Mouse (Mus musculus) spleen, postnatal 10 days (tissue): Measurements from ENCODE around the gene Mthfsd.

Experiments used
- DNase-seq, 2 experiments: peaks; one replicate each; pipeline ENCODE4 v3.0.0; 2021 to 2022; ENCODE audit warnings: low spot score in 2 of 2

Gene Mthfsd

GRCm38 (mm10) chr8:121088871-121089630 lies 19.1 kb downstream of the Mthfsd start:
- DNase-seq = no peak

GRCm38 (mm10) chr8:121088281-121088680 lies 19.9 kb downstream of the Mthfsd start:
- DNase-seq = no peak

GRCm38 (mm10) chr8:121086004-121086900 lies 21.9 kb downstream of the Mthfsd start:
- no peak for DNase-seq

GRCm38 (mm10) chr8:121085561-121085960 lies 22.6 kb downstream of the Mthfsd start:
- DNase-seq = no peak

- no peak for DNase-seq
Measured at GRCm38 (mm10) chr8:121085011-121085410, 23.2 kb downstream of the Mthfsd start.

GRCm38 (mm10) chr8:121084210-121084951 lies 23.8 kb downstream of the Mthfsd start, which contains the start of gene Foxf1:
TSS of gene Foxf1 (plus strand) at chr8:121084386.
- no peak for DNase-seq

- no peak for DNase-seq
Measured at GRCm38 (mm10) chr8:121083936-121084209, 24.3 kb downstream of the Mthfsd start.

GRCm38 (mm10) chr8:121083093-121083935 lies 24.9 kb downstream of the Mthfsd start:
- DNase-seq = peak; percentile 24 to 39

- DNase-seq = no peak
Measured at GRCm38 (mm10) chr8:121082218-121083092, 25.7 kb downstream of the Mthfsd start.

- DNase-seq = no peak
Measured at GRCm38 (mm10) chr8:121081398-121081797, 26.8 kb downstream of the Mthfsd start.

- DNase-seq = no peak
Measured at GRCm38 (mm10) chr8:121080361-121081090, 27.7 kb downstream of the Mthfsd start.

- no peak for DNase-seq
Measured at GRCm38 (mm10) chr8:121079944-121080343, 28.2 kb downstream of the Mthfsd start.

GRCm38 (mm10) chr8:121079201-121079600 lies 29.0 kb downstream of the Mthfsd start:
- DNase-seq = no peak

GRCm38 (mm10) chr8:121078721-121079120 lies 29.5 kb downstream of the Mthfsd start:
- DNase-seq = no peak

GRCm38 (mm10) chr8:121076555-121076954 lies 31.6 kb downstream of the Mthfsd start:
- DNase-seq = no peak

GRCm38 (mm10) chr8:121075936-121076335 lies 32.3 kb downstream of the Mthfsd start:
- no peak for DNase-seq

- no peak for DNase-seq
Measured at GRCm38 (mm10) chr8:121074848-121075145, 33.4 kb downstream of the Mthfsd start.

GRCm38 (mm10) chr8:121074108-121074847 lies 33.9 kb downstream of the Mthfsd start:
- DNase-seq = no peak
